Mouse (Mus musculus) limb, embryonic 14.5 days (tissue): Measurements from ENCODE around the gene Yipf1. TPM values are rescaled to one million over a fixed set of nuclear protein-coding genes. Genes with fewer than 3 reads are reported as not detected.
"Not testable (repeated sequence)": the region's sequence is repeated elsewhere in the genome, so short reads cannot be mapped to it uniquely, and the experiment has no call there.

ENCODE experiments used
- ATAC-seq: fragments of 200-750 bp; cut with Nextera tagmentation; 2 replicates; pipeline ENCODE4 v1.8.0; 2017; ENCODE audit warnings: low read depth, moderate number of reproducible peaks, moderate TSS enrichment; ENCODE audit not compliant: low FRiP score
- DNase-seq: peaks from one replicate; pipeline ENCODE4 v3.0.0-alpha.2; 2015; ENCODE audit warnings: low spot score
- H3K27ac ChIP-seq: fragments of 300-500 bp; sonication (generic); replicated peaks from 2 replicates; pipeline ENCODE4 v1.5.1; 2014; ENCODE audit warnings: low read depth, mild to moderate bottlenecking, low read length, moderate library complexity, mixed read lengths
- H3K27me3 ChIP-seq: fragments of 300-500 bp; sonication (generic); 2 replicates; pipeline ENCODE4 v1.6.1; 2014; ENCODE audit warnings: low read length, mixed read lengths; ENCODE audit not compliant: control insufficient read depth, insufficient read depth
- H3K36me3 ChIP-seq: fragments of 300-500 bp; sonication (generic); 2 replicates; pipeline ENCODE4 v1.6.1; 2014; ENCODE audit warnings: mild to moderate bottlenecking, low read length, moderate library complexity, mixed read lengths; ENCODE audit not compliant: control insufficient read depth, insufficient read depth
- H3K4me1 ChIP-seq: fragments of 300-500 bp; sonication (generic); 2 replicates; pipeline ENCODE4 v1.6.1; 2014; ENCODE audit warnings: antibody characterized with exemption, low read length, mixed read lengths; ENCODE audit not compliant: control insufficient read depth, insufficient read depth
- H3K4me2 ChIP-seq: fragments of 300-500 bp; sonication (generic); replicated peaks from 2 replicates; pipeline ENCODE4 v1.6.1; 2014; ENCODE audit warnings: low read depth, mild to moderate bottlenecking, low read length, moderate library complexity; ENCODE audit not compliant: severe bottlenecking
- H3K4me3 ChIP-seq: fragments of 300-500 bp; sonication (generic); replicated peaks from 2 replicates; pipeline ENCODE4 v1.5.1; 2014; ENCODE audit warnings: low read length
- H3K9ac ChIP-seq: fragments of 300-500 bp; sonication (generic); 2 replicates; pipeline ENCODE4 v1.6.1; 2014; ENCODE audit warnings: mild to moderate bottlenecking, low read depth, low read length, moderate library complexity; ENCODE audit not compliant: severe bottlenecking
- H3K9me3 ChIP-seq: fragments of 300-500 bp; sonication (generic); 2 replicates; pipeline ENCODE4 v1.6.1; 2016; ENCODE audit warnings: low read length; ENCODE audit not compliant: control insufficient read depth
- POLR2A ChIP-seq: fragments of 200-500 bp; IDR thresholded peaks from 2 replicates; pipeline ENCODE4 v1.8.0; 2012; ENCODE audit warnings: inconsistent platforms, mild to moderate bottlenecking, moderate library complexity, borderline replicate concordance; ENCODE audit not compliant: insufficient read depth, insufficient read length; ENCODE audit errors: extremely low read depth
- whole genome bisulfite sequencing: fragments of 180-500 bp; shearing (Covaris S2); extraction: QIAGEN DNeasy Blood & Tissue Kit; methylation state at CpG from one replicate; pipeline ENCODE4 v1.1.7; 2014; 5-methylcytosine and 5-hydroxymethylcytosine counted together
- polyA plus RNA-seq, 2 experiments: library from polyadenylated mRNA; depleted of rRNA in 1 of 2; stranded (reverse) in 1 of 2; unstranded in 1 of 2; fragments of >200 nt; fragmentation: Nextera tagmentation in 1 of 2; extraction: Ambion mirVana in 1 of 2; gene quantifications; 2 replicates each; pipeline versions ENCODE4 v1.2.1 to v1.2.3; 2012 to 2014

Gene Yipf1
- polyA plus RNA-seq, 2 experiments, result 35.8 to 55.2 TPM

DNA sequence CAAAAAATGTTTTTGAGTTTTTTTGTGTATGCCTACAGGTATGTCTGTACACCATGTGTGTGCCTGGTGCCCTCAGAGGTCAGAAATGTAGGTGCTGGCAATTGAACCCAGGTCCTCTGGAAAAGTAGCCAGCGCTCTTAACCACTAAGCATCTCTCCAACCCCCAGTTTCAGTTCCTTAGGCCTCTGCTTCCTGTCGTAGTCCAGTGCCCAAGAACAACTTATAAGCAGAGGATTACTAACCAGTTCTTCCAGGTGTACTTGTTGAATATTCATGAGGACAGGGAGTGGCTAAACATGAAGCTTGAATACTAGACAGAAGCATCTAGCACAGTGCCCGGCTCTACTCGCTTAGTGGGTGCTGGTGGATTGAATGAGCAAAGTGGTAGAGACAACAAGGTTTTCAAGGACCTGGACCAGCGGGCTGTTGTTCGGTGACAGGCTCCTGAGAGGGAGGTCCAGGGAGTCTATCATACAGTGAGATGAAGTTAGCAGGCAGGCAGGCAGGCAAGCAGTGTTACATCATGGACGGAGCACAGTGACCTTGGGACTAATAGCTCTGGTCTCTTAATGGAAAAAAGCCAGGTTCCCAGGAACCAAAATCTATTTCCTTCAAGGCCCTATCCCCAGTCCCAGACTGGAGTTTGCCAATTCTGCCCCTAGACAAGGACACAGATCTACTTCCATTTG is 46.4 kb downstream of the Yipf1 start:
- TF ChIP-seq POLR2A, result no peak
- Histone ChIP-seq H3K9ac (no peak overlapping the region), H3K9me3 (no peaks in the 10 kb centered on the region), H3K27me3 (no peaks in the 10 kb centered on the region), H3K36me3 (peaks cover 5% of the 10 kb centered on the region; the same call in 1 of the 2 replicates), H3K4me3 (no peak overlapping the region), H3K4me1 (no peaks in the 10 kb centered on the region), H3K27ac (no peak overlapping the region), H3K4me2 (no peak overlapping the region)
- WGBS, result 85% methylated on average over 7 of the region's 7 CpGs
- no peak for DNase-seq
- no peak for ATAC-seq

DNA sequence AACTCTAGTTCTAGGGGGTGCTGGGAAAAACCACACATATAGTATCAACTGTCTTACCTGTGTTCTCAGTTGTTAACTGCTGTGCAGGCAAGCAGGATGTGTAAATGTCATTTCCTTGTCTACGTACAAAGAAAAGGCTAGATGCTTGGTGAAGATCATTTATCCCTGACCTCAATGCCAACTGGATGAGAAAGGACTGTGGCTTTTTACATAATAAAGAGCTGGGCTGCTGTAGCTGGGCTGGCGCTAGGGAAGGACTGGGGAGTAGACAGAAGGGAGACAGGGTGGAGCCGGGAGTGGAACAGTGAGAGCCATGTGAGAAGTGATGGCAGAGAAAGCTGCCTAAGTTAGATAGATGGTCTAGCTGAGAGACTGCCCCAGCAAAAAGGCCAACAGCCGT is 48.6 kb downstream of the Yipf1 start:
- H3K9me3 ChIP-seq, result no peaks in the 10 kb centered on the region
- WGBS, result 71% methylated on average over 4 of the region's 4 CpGs
- H3K9ac ChIP-seq, result no peak overlapping the region
- H3K4me1 ChIP-seq, result no peaks in the 10 kb centered on the region
- ATAC-seq (no peak), DNase-seq (no peak)
- H3K27me3 ChIP-seq, result no peaks in the 10 kb centered on the region
- no peak overlapping the region for H3K4me3 ChIP-seq
- H3K36me3 ChIP-seq, result peaks cover 5% of the 10 kb centered on the region; the same call in 1 of the 2 replicates
- TF ChIP-seq POLR2A, result no peak
- no peak overlapping the region for H3K4me2 ChIP-seq
- H3K27ac ChIP-seq, result no peak overlapping the region

DNA sequence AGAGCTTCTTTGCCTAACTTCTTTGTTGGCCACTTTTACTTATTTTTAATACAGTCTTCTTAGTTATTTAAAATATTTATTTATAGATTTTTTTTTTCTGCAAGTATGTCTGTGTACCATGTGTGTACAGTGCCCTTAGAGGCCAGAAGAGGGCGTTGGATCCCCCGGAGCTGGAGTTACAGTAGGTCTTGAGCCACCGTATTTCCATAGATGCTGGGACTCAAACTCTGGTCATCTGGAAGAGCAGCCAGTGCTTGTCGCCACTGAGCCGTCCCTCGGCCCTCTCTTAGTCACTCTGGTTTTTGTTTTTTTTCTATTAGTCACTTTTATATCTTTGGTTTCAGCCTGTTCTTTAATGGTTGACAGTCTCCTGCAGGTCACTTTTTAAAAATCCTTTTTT is 49.4 kb downstream of the Yipf1 start:
- H3K27me3 ChIP-seq, result no peaks in the 10 kb centered on the region
- DNase-seq (no peak), ATAC-seq (no peak)
- H3K4me2 ChIP-seq, result no peak overlapping the region
- no peak overlapping the region for H3K4me3 ChIP-seq
- H3K4me1 ChIP-seq, result peaks cover 2% of the 10 kb centered on the region; the same call in 1 of the 2 replicates
- no peaks in the 10 kb centered on the region for H3K9me3 ChIP-seq
- 79% methylated on average over 6 of the region's 6 CpGs for WGBS
- H3K36me3 ChIP-seq, result peaks cover 5% of the 10 kb centered on the region; the same call in 1 of the 2 replicates
- no peak overlapping the region for H3K27ac ChIP-seq
- no peak overlapping the region for H3K9ac ChIP-seq
- no peak for TF ChIP-seq POLR2A

DNA sequence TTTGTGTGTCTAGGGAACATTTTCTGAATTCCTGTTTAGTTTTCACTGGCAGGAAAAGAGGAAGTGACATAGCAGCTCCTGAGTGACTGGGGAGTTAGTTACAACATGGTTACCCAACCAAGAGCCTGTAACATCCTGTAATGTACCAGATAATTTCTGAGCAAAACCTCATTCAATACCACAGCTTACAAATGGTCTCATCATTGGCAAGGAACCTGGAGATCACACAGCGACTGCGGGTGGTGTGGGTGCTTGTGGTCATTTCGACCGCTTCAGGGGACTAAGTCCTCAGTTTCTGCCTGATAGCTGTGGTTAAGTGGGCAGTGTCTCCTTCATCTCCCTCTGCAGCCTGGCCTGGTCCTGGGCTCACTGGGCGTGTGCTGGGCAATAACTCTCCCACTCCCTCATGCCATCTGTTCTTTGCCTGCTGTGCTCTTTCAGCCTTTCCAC is 50.1 kb downstream of the Yipf1 start:
- Histone ChIP-seq H3K4me2 (no peak overlapping the region), H3K27me3 (no peaks in the 10 kb centered on the region), H3K36me3 (peaks cover 5% of the 10 kb centered on the region; the same call in 1 of the 2 replicates), H3K4me1 (peaks cover 6% of the 10 kb centered on the region; the same call in 1 of the 2 replicates), H3K9ac (no peak overlapping the region), H3K9me3 (no peaks in the 10 kb centered on the region), H3K27ac (no peak overlapping the region), H3K4me3 (no peak overlapping the region)
- 79% methylated on average over 5 of the region's 5 CpGs for WGBS
- ATAC-seq (no peak), DNase-seq (no peak)
- TF ChIP-seq POLR2A, result no peak

DNA sequence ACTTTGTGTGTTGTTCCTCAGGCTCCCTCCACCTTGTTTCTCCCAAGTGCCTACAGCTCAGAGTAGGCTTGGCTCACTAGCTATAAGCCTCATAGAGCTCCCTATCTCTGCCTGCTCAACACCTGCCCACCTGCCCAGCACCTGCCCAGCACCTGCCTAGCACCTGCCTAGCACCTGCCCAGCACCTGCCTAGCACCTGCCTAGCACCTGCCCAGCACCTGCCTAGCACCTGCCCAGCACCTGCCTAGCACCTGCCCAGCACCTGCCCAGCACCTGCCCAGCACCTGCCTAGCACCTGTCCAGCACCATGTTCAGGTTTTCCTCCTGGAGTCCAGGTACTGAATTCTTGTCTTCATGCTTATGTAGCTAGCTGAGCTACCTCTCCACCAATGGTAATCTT is 52.2 kb downstream of the Yipf1 start:
- not testable (repeated sequence) for H3K4me3 ChIP-seq, H3K9me3 ChIP-seq, H3K4me1 ChIP-seq, H3K9ac ChIP-seq, ATAC-seq, H3K27ac ChIP-seq, DNase-seq, H3K27me3 ChIP-seq, H3K4me2 ChIP-seq
- H3K36me3 ChIP-seq, result peaks cover 11% of the 10 kb centered on the region; the same call in 1 of the 2 replicates
